Mouse (Mus musculus): ENCODE results near the gene Gm49387.

Gene Gm49387

DNA sequence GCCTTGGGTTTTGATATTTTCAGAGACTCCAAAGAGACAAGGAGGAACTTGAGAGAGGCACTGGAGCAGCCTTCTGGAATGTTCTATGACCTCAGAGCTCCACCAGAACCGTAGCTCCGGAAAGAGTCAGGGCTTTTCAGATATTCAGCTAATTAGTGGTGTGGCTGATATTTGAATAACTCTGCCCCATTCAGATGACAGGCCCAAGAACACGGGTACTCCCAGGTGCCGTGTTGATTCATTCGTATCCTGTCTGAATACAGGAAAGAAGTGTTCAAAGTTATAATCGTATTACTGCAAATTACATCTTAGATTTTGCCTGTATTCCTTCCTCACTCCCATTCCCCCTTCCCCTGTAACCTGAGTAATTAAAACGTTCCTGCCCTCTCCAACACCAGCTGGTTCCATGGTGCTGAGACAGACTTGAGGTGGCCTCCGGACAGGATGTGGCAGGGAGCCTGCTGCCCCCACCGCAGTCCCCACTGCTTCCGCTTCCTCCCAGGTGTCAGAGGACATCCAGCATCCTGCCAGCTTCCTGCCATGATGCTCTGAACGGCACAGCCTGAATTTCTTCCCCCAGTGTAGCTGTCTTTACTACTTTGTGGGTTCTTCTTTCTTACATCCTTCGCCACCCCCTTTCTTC is 109.1 kb downstream of the Gm49387 start:
- no peak for DNase-seq (ENCODE audit: low read depth, low spot score)

DNA sequence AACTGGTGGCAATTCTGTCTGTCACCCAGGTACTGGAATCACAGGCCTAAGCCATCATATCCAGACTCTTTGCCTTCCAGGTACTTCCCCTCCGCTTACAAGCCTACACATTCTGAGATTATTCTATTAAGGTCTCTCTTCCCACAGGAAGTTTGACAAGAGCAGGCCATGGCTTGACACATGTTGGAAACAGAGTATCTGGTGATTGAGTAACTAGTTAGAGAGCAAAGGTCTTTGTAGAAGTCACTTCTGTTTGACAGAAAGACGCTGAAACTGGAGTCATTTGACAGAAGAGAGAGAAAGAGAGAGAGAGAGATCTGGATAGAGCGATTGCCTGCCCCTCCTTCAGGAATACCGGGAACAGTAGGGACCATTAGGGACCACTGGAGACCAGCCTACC is 109.8 kb downstream of the Gm49387 start:
- DNase-seq (ENCODE audit: low read depth, low spot score) = no peak

- no peak for DNase-seq (ENCODE audit: low read depth, low spot score)
These were observed 115.5 kb downstream of the Gm49387 start for GRCm38 (mm10) chr14:31525040-31525810.

GRCm38 (mm10) chr14:31521318-31521717 is 119.4 kb downstream of the Gm49387 start:
- no peak for DNase-seq (ENCODE audit: low read depth, low spot score)

DNA sequence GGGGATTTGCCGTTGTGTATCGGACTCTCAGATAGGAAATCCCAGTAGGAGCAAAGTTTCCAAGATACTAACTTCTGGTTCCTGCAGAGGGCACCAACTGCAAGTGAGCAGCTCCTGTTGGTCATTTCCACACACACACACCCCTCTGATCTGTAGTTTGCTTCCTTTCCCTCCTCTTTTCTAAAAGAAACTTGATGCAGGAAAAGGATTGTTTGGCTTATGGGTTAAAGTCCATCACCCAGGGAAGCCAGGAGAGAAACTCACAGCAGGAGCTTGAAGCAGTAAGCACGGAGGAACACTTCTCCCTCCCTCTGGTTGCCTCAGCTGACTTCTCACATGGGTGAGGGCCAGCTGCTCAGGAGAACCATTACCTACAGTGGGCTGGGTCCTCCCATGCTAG is 121.5 kb downstream of the Gm49387 start:
- DNase-seq (ENCODE audit: low read depth, low spot score) = no peak

GRCm38 (mm10) chr14:31515895-31516294 is 124.8 kb downstream of the Gm49387 start:
- DNase-seq (ENCODE audit: low read depth, low spot score) = no peak

GRCm38 (mm10) chr14:31510322-31510721 is 130.4 kb downstream of the Gm49387 start:
- DNase-seq (ENCODE audit: low read depth, low spot score) = no peak

- DNase-seq (ENCODE audit: low read depth, low spot score) = no peak
These were observed 130.8 kb downstream of the Gm49387 start for GRCm38 (mm10) chr14:31509911-31510310.

GRCm38 (mm10) chr14:31506456-31506855 is 134.2 kb downstream of the Gm49387 start:
- peak; percentile 26 for DNase-seq (ENCODE audit: low read depth, low spot score)

DNA sequence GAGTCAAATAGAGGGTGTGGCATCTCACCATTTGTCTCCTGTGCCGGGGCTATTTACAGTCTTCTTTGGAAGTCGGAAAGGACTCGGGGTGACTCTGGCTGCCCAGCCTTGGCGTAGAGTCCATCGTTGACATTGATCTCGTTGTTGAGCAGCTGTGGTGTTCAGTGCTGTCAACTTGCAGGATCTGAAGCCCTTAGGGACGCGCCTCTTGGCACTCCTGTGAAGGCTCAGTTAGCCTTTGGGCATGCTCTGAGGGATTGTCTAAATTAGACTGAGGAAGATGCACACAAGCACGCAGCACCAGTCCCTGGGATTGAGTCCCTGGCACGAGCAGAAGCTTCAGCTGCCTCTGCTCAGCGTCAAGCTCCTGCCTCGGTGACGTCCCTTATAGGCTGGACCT is 137.3 kb downstream of the Gm49387 start:
- no peak for DNase-seq (ENCODE audit: low read depth, low spot score)
